Mouse (Mus musculus): ENCODE measurements around the gene Capn10. TPM values are rescaled to one million over a fixed set of nuclear protein-coding genes. Genes with fewer than 3 reads are reported as not detected.

The Capn10 gene
- polyA plus RNA-seq (2015; fragmentation: Nextera tagmentation; extraction: Ambion mirVana): 32.6 and 37.2 TPM in 2 replicates

DNA sequence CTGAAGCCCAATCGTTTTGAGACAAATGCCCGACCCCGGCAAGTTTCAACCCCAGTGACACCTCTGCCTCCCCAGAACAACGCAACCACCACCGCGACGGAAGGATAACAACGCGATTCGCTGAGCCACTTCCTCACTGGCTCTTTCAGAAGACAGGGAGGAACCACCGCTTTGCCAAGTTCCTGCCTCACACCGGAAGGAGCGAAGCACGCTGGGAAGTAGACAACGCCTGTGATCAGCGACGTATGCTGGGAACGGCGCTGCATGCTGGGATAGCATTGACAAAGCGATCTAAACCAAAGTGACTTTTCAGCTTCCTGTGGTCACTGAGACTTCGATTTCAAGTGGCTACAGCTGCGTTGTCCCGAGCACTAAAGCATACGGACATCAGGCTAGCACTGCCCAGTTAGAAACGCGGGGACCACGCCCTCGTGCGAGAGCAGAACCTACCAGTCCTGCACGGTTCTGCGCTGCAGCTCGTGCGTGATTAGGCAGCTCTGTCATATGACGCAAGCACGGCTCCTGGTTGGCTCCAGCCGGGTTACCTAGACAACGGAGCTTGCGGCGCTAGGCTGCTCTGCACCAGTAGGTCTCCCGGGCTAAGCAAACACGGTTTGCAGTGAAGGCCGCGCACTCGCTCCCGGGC is at the start of gene Capn10:
Gene Capn10 (plus strand): TSS at position 195 of the 646 bp plus-strand sequence.
- ATAC-seq (replicated peaks; ENCODE audit: low FRiP score): peak; percentile 100
- Histone ChIP-seq H3K9ac (peak within 1 kb of the TSS; percentile 79), H3K4me1 (peaks cover 25% of the 10 kb centered on the region), H3K4me2 (peak within 1 kb of the TSS; percentile 74), H3K27me3 (0 out of 2 replicates have a peak, but pooled peaks cover 3% of the 10 kb centered on the region), H3K27ac (peak within 1 kb of the TSS; percentile 98), H3K4me3 (replicated peaks) (peak within 1 kb of the TSS; percentile 84), H3K9me3 (replicated peaks) (peaks cover 5% of the 10 kb centered on the region; the same call in 1 of the 2 replicates), H3K36me3 (peaks cover 16% of the 10 kb centered on the region)
- under 1% methylated on average over 45 of the region's 45 CpGs for WGBS

DNA sequence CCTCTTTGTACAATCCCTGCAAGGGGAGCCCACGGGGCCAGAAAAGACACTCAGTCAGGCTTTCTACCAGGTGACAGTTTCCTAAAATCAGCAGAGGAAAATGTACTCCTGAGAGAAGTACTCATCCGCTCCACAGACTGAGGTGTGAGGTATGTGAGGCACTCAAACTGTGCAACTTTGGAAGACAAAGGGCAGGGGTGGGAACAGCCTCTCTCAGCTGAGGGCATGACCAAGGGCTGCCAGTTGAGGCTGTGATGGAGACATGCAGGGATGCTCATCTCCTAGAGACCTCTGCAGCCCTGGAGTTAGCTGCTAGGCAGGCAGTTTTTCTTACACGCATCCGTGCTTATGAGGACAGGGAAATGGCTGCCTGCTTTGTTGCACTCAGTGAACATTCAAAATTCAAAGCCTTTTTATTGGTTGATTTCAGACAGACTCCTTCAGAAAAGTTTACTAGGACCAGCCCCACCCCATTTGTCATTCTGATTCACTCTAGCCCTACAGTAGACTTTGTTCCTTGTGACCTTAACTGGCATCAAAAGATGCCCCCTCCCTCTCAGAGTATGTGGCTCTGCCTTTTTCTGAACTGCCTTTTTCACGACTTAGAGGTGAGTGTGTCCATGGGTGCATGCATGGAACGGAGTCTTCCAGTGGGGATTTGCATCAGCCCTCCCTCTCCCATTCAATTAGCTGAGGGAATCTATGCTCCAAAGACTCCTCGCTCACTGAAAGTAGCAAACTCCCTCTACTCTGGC is 45.1 kb upstream of the Capn10 start:
- Histone ChIP-seq H3K9me3 (replicated peaks) (no peaks in the 10 kb centered on the region), H3K27me3 (no peaks in the 10 kb centered on the region), H3K9ac (no peak overlapping the region), H3K4me2 (no peak overlapping the region), H3K4me1 (no peaks in the 10 kb centered on the region), H3K36me3 (no peaks in the 10 kb centered on the region), H3K4me3 (replicated peaks) (no peak overlapping the region), H3K27ac (no peak overlapping the region)
- 76% methylated on average over 7 of the region's 7 CpGs for WGBS
- ATAC-seq (replicated peaks; ENCODE audit: low FRiP score): no peak

DNA sequence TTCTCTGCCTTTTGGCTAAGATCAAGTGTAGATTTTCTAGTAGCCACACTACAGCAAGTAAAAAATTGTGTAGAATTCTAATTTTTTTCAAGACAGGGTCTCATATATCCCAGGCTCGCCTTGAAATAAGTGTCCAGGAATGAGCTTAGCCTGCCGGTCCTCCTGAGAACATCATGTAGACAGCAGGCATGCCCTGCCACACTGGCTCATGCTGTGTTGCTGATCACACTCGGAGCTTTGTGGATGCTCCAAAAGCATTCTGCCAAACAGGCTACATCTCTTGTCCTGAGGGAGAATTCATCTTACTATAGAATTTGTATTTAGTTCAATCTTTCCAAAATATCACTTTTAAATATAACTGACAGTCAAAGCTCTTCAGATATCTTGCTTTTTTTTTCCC is 41.4 kb upstream of the Capn10 start:
- Histone ChIP-seq H3K27ac (no peak overlapping the region), H3K36me3 (no peaks in the 10 kb centered on the region), H3K9me3 (replicated peaks) (no peaks in the 10 kb centered on the region), H3K4me1 (no peaks in the 10 kb centered on the region), H3K4me2 (no peak overlapping the region), H3K27me3 (no peaks in the 10 kb centered on the region), H3K9ac (no peak overlapping the region), H3K4me3 (replicated peaks) (no peak overlapping the region)
- WGBS: 69% methylated on average over 3 of the region's 3 CpGs
- no peak for ATAC-seq (replicated peaks; ENCODE audit: low FRiP score)

DNA sequence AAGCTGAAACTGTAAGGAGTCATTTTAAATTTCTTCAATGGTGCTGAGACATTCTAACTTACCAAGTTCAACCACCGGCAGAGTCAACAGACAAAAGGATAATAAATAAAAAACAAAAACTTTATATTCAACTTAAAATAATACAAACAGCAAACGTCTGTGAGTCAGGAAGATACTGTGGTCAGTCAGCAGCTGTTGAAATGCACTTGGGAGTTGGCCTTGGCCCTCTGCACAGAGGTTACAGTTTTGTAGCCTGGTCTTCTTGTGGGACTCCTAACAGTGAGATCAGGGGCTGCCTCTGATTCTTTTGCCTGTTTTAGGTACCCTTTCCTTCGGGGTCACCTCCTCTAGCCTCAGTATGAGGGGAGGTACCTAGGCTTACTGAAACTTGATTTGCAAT is 40.3 kb upstream of the Capn10 start:
- no peak overlapping the region for H3K9ac ChIP-seq
- no peak overlapping the region for H3K4me3 ChIP-seq (replicated peaks)
- no peaks in the 10 kb centered on the region for H3K4me1 ChIP-seq
- no peak overlapping the region for H3K4me2 ChIP-seq
- WGBS: 58% methylated on average over 3 of the region's 3 CpGs
- H3K27me3 ChIP-seq: no peaks in the 10 kb centered on the region
- no peaks in the 10 kb centered on the region for H3K36me3 ChIP-seq
- no peak overlapping the region for H3K27ac ChIP-seq
- H3K9me3 ChIP-seq (replicated peaks): no peaks in the 10 kb centered on the region
- no peak for ATAC-seq (replicated peaks; ENCODE audit: low FRiP score)

DNA sequence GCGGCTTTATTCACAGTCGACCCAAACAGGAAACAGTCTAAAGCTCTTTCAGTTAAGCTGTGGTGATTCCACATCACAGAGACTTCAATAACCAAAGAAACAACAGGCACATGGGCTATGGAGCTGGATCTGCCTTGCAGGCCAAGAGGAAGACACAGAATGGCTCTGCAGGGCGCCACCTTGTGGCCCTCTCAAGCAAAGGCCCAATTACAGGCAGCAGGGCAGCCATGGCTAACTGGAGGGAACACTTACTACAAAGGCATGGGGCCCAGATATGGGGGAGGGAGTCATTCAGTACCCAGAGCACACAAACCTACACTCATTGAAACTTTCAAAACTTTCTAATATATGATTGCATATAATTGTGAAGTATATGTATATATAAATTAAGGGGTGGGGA is 39.1 kb upstream of the Capn10 start:
- H3K9ac ChIP-seq: no peak overlapping the region
- H3K36me3 ChIP-seq: no peaks in the 10 kb centered on the region
- H3K9me3 ChIP-seq (replicated peaks): no peaks in the 10 kb centered on the region
- no peak overlapping the region for H3K4me3 ChIP-seq (replicated peaks)
- 0 out of 2 replicates have a peak, but pooled peaks cover 7% of the 10 kb centered on the region for H3K27me3 ChIP-seq
- 10% methylated on average over 3 of the region's 3 CpGs for WGBS
- no peaks in the 10 kb centered on the region for H3K4me1 ChIP-seq
- ATAC-seq (replicated peaks; ENCODE audit: low FRiP score): peak; percentile 83
- H3K4me2 ChIP-seq: no peak overlapping the region
- no peak overlapping the region for H3K27ac ChIP-seq

DNA sequence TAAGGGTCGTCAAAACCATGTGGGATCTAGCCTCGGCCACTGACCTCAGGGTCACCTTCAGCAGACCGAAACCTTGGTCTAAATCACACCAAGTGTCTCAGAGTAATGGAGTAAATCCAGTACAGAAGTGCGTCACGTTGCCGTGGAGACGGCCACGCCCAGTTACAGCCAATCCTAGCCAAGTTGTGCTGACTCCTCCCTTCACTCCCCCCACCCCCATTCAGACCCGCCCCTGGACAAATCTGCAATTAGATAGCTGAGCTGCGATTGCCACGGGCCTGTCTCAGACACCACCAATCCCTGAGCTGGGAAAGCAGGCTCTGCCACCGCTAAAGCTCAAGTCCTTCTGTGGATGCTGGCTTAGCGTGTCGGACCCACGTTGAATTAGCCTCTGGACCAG is 31.4 kb upstream of the Capn10 start, which contains the start of gene Ankmy1:
Gene Ankmy1 (minus strand): TSS at position 121 of the 400 bp plus-strand sequence.
- ATAC-seq (replicated peaks; ENCODE audit: low FRiP score): peak; percentile 61
- Histone ChIP-seq H3K36me3 (no peaks in the 10 kb centered on the region), H3K4me1 (peaks cover 21% of the 10 kb centered on the region), H3K9ac (peak within 1 kb of the TSS; percentile 35; the same call in 1 of the 2 replicates), H3K4me2 (peak within 1 kb of the TSS; percentile 65), H3K4me3 (replicated peaks) (peak within 1 kb of the TSS; percentile 31), H3K27ac (no peak within 1 kb of the TSS), H3K27me3 (peaks cover 16% of the 10 kb centered on the region; the same call in 1 of the 2 replicates), H3K9me3 (replicated peaks) (no peaks in the 10 kb centered on the region)
- WGBS: under 1% methylated on average over 15 of the region's 15 CpGs

DNA sequence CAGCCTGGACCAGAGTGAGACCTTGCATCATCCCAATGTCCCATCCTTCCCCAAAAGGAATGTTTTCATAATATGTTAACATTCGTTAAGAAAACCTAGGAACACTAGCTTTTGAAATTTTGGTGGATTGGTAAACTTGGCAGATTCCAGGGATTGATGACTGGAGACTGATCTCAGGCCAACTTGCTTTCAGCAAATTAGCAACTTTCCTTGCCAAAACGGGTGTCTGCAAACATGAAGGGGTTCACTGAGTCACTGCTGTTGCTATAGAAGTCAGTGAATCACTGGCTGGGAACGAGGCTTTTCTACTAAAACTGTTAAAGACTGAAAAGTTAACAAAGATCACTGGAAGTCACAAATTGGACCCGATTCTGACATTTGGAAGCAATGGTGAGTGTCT is 30.5 kb upstream of the Capn10 start:
- no peaks in the 10 kb centered on the region for H3K9me3 ChIP-seq (replicated peaks)
- H3K4me2 ChIP-seq: no peak overlapping the region
- no peak overlapping the region for H3K27ac ChIP-seq
- peaks cover 16% of the 10 kb centered on the region; the same call in 1 of the 2 replicates for H3K27me3 ChIP-seq
- ATAC-seq (replicated peaks; ENCODE audit: low FRiP score): no peak
- no peak overlapping the region for H3K9ac ChIP-seq
- H3K4me1 ChIP-seq: peaks cover 25% of the 10 kb centered on the region
- no peak overlapping the region for H3K4me3 ChIP-seq (replicated peaks)
- 70% methylated on average over 4 of the region's 4 CpGs for WGBS
- H3K36me3 ChIP-seq: no peaks in the 10 kb centered on the region

DNA sequence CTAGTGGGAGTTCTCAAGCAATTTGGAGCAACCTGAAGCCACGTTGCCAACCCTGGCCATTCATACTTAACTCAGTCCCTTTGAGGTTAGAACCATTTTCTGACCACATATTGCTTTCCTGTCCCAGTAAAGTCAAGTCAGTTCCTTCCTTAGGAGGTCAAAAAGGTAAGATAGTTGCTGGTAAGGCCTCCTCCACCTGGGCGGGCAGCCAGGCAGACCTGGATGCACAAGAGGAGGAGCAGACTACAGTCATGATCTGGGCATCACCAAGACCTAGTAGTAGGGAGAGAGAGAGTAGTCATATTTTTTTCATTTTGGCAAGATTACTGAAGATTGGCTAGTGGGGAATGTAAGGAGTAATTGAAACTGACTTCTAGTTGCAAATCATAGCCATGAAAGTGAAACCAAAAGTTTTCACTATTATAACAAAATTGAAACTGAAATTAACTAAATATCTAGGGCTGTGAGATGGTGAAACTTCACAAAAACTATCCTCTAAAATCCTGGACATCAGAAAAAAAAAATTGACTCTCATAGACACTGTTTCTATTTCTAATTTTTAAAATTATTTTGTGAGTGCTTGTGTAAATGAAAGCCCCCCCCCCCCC is 28.4 kb upstream of the Capn10 start:
- Histone ChIP-seq H3K36me3 (no peaks in the 10 kb centered on the region), H3K9me3 (replicated peaks) (no peaks in the 10 kb centered on the region), H3K4me1 (peaks cover 34% of the 10 kb centered on the region), H3K9ac (no peak overlapping the region), H3K27ac (no peak overlapping the region), H3K4me3 (replicated peaks) (no peak overlapping the region), H3K4me2 (no peak overlapping the region), H3K27me3 (peaks cover 8% of the 10 kb centered on the region; the same call in 1 of the 2 replicates)
- 95% methylated on average over 2 of the region's 2 CpGs for WGBS
- ATAC-seq (replicated peaks; ENCODE audit: low FRiP score): no peak

DNA sequence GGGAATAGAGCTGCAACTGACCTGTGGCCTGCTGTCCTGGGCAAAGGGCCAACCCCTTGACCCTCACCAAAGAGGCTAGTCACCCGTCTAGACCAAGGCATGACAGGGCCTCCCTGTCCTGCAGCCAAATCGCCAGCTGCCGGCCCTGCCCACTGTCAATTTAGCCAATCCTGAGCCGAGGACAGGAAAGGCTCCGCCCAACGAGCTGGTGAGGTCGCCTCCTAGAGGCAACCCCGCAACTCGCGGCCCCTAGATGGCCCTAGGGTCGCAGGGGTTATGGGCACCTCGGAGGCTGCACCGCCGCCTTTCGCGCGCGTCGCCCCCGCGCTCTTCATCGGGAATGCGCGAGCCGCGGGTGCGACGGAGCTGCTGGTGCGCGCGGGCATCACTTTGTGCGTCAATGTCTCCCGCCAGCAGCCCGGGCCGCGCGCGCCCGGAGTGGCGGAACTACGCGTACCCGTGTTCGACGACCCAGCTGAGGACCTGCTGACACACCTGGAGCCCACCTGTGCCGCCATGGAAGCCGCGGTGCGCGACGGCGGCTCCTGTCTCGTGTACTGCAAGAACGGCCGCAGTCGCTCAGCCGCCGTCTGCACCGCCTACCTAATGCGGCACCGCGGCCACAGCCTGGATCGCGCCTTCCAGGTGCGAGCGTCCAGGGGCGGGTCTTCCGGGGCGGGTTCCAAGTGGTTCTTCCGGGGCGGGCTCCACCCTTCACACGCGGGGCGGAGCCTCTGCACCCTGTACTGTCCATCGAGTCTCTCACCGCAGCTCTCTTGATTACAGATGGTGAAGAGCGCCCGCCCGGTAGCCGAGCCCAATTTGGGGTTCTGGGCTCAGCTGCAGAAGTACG is 27.2 kb upstream of the Capn10 start, which contains the start of gene Dusp28:
Gene Dusp28 (plus strand): TSS at position 203 of the 853 bp plus-strand sequence.
- peak; percentile 92 for ATAC-seq (replicated peaks; ENCODE audit: low FRiP score)
- no peaks in the 10 kb centered on the region for H3K9me3 ChIP-seq (replicated peaks)
- peak within 1 kb of the TSS; percentile 92 for H3K27ac ChIP-seq
- peak within 1 kb of the TSS; percentile 70 for H3K4me3 ChIP-seq (replicated peaks)
- no peaks in the 10 kb centered on the region for H3K36me3 ChIP-seq
- H3K27me3 ChIP-seq: no peaks in the 10 kb centered on the region
- peaks cover 44% of the 10 kb centered on the region for H3K4me1 ChIP-seq
- H3K9ac ChIP-seq: peak within 1 kb of the TSS; percentile 76
- H3K4me2 ChIP-seq: peak within 1 kb of the TSS; percentile 78
- WGBS: under 1% methylated on average over 75 of the region's 81 CpGs

DNA sequence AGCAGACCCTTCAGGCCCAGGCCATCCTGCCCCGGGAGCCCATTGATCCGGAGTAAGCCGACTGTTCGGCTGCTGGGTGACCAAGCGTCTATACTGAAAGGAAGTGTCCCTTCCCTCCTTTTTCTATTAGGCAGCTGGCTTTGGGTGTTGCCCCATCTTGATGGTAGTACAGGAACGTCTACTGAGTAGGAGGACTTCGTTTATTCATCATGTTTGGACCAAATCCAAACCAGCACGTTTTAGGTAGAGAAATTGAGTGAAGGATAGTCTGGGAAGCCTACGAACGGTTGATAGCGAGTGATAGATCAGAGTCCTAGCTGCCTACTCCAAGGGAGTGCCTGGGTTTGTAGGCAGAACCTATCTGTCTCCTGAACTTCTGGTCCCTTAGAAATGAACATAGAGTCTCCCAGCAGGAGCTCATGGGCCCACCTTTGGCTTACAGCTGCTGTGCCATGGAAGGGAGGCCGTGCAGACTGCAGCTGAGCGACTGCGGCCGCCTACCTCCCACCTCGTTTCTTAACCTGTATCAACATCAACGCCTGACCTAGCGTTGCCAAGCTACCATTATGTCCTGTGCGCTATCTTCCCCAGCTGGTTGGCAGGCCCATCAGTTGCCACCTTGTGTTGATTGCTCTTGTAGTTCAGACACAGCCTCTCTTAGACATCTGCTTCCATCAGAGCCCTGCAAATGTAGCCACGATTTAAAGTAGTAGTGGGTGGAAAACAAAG is 26.4 kb upstream of the Capn10 start:
- peak overlapping the region; percentile 78 for H3K4me2 ChIP-seq
- no peaks in the 10 kb centered on the region for H3K27me3 ChIP-seq
- 48% methylated on average over 20 of the region's 20 CpGs for WGBS
- peak overlapping the region; percentile 76 for H3K9ac ChIP-seq
- H3K9me3 ChIP-seq (replicated peaks): no peaks in the 10 kb centered on the region
- H3K4me3 ChIP-seq (replicated peaks): peak overlapping the region; percentile 70
- H3K36me3 ChIP-seq: no peaks in the 10 kb centered on the region
- peak overlapping the region; percentile 92 for H3K27ac ChIP-seq
- no peak for ATAC-seq (replicated peaks; ENCODE audit: low FRiP score)
- H3K4me1 ChIP-seq: peaks cover 45% of the 10 kb centered on the region

DNA sequence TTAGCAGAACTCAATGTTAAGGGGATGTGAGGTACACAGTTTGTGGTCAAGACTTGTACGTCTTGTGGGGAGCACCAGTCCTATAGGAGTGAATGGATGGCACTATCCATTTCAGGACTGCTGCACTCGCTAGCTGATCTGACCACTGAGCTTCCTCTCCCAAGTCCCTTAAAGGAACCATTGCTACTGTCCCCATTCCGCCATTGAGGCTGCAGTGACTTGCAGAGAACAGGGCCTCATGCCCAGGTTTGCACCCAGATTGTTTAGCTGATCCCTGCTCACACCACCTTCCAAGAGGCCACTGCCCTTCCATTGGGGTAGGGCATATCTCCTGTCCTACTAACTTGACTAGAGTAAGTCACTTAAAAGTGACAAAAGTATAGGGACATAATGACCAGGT is 25.5 kb upstream of the Capn10 start:
- ATAC-seq (replicated peaks; ENCODE audit: low FRiP score): no peak
- H3K4me2 ChIP-seq: no peak overlapping the region
- no peaks in the 10 kb centered on the region for H3K27me3 ChIP-seq
- H3K9me3 ChIP-seq (replicated peaks): no peaks in the 10 kb centered on the region
- peaks cover 43% of the 10 kb centered on the region for H3K4me1 ChIP-seq
- H3K4me3 ChIP-seq (replicated peaks): no peak overlapping the region
- H3K9ac ChIP-seq: no peak overlapping the region
- WGBS: 90% methylated on average over 3 of the region's 3 CpGs
- H3K27ac ChIP-seq: no peak overlapping the region
- H3K36me3 ChIP-seq: no peaks in the 10 kb centered on the region
